Mouse (Mus musculus) intestine, embryonic 16.5 days (tissue): Measurements from ENCODE around the gene Mettl16. TPM values are rescaled to one million over a fixed set of nuclear protein-coding genes. Genes with fewer than 3 reads are reported as not detected.

ENCODE experiments used
- ATAC-seq: fragments of 200-750 bp; cut with Nextera tagmentation; 2 replicates; pipeline ENCODE4 v1.8.0; 2017; ENCODE audit warnings: moderate TSS enrichment, moderate library complexity
- H3K27ac ChIP-seq: fragments of 300-500 bp; sonication (generic); 2 replicates; pipeline ENCODE4 v1.5.1; 2014; ENCODE audit warnings: mild to moderate bottlenecking, low read length
- H3K27me3 ChIP-seq: fragments of 300-500 bp; sonication (generic); replicated peaks from 2 replicates; pipeline ENCODE4 v1.6.1; 2014; ENCODE audit warnings: low read length, control low read depth, mixed read lengths; ENCODE audit not compliant: control insufficient read depth, insufficient read depth
- H3K36me3 ChIP-seq: fragments of 300-500 bp; sonication (generic); 2 replicates; pipeline ENCODE4 v1.6.1; 2014; ENCODE audit warnings: low read length, control low read depth; ENCODE audit not compliant: control insufficient read depth, insufficient read depth
- H3K4me1 ChIP-seq: fragments of 300-500 bp; sonication (generic); 2 replicates; pipeline ENCODE4 v1.6.1; 2014; ENCODE audit warnings: low read length, control low read depth, mixed read lengths; ENCODE audit not compliant: control insufficient read depth, insufficient read depth
- H3K4me2 ChIP-seq: fragments of 300-500 bp; sonication (generic); 2 replicates; pipeline ENCODE4 v1.6.1; 2014; ENCODE audit warnings: low read depth, low read length, control low read depth
- H3K4me3 ChIP-seq: fragments of 300-500 bp; sonication (generic); 2 replicates; pipeline ENCODE4 v1.5.1; 2014; ENCODE audit warnings: mild to moderate bottlenecking, low read length
- H3K9ac ChIP-seq: fragments of 300-500 bp; sonication (generic); 2 replicates; pipeline ENCODE4 v1.6.1; 2014; ENCODE audit warnings: low read depth, low read length
- H3K9me3 ChIP-seq: fragments of 300-500 bp; sonication (generic); 2 replicates; pipeline ENCODE4 v1.6.1; 2016; ENCODE audit warnings: low read length, control low read depth; ENCODE audit not compliant: control insufficient read depth
- WGBS: fragments of 180-500 bp; shearing (Covaris S2); extraction: QIAGEN DNeasy Blood & Tissue Kit; methylation state at CpG from one replicate; pipeline ENCODE4 v1.1.7; 2014; 5-methylcytosine and 5-hydroxymethylcytosine counted together
- polyA plus RNA-seq: library from polyadenylated mRNA; unstranded; fragments of >200 nt; fragmentation: Nextera tagmentation; extraction: Ambion mirVana; gene quantifications from 2 replicates; pipeline ENCODE4 v1.2.1, GENCODE M21; 2015

The Mettl16 gene
- 36.2 and 41.4 TPM in 2 replicates for polyA plus RNA-seq

GRCm38 (mm10) chr11:74770595-74771207, at the start of gene Mettl16:
Mettl16 (plus strand) TSS chr11:74770830.
- Histone ChIP-seq H3K4me3 (peak within 1 kb of the TSS; percentile 94), H3K4me2 (peak within 1 kb of the TSS; percentile 81), H3K27me3 (no peaks in the 10 kb centered on the region), H3K36me3 (peaks cover 4% of the 10 kb centered on the region; the same call in 1 of the 2 replicates), H3K9me3 (no peaks in the 10 kb centered on the region), H3K9ac (peak within 1 kb of the TSS; percentile 91), H3K4me1 (peaks cover 13% of the 10 kb centered on the region), H3K27ac (peak within 1 kb of the TSS; percentile 92)
- ATAC-seq: peak; percentile 97
- WGBS: under 1% methylated on average over 43 of the region's 43 CpGs

GRCm38 (mm10) chr11:74721141-74721540, 49.5 kb upstream of the Mettl16 start:
- no peak overlapping the region for H3K4me3 ChIP-seq
- H3K4me1 ChIP-seq: peaks cover 6% of the 10 kb centered on the region
- H3K9me3 ChIP-seq: no peaks in the 10 kb centered on the region
- 52% methylated on average over 2 of the region's 2 CpGs for WGBS
- no peaks in the 10 kb centered on the region for H3K27me3 ChIP-seq
- H3K9ac ChIP-seq: no peak overlapping the region
- ATAC-seq: no peak
- no peaks in the 10 kb centered on the region for H3K36me3 ChIP-seq
- H3K27ac ChIP-seq: no peak overlapping the region
- H3K4me2 ChIP-seq: no peak overlapping the region

- peak overlapping the region; percentile 32 for H3K4me3 ChIP-seq
- WGBS: 44% methylated on average over 3 of the region's 3 CpGs
- H3K4me1 ChIP-seq: peaks cover 4% of the 10 kb centered on the region
- no peaks in the 10 kb centered on the region for H3K9me3 ChIP-seq
- no peak for ATAC-seq
- H3K27ac ChIP-seq: no peak overlapping the region
- 0 out of 2 replicates have a peak overlapping the region, but pooled peaks have one; percentile 19 for H3K9ac ChIP-seq
- no peaks in the 10 kb centered on the region for H3K27me3 ChIP-seq
- peak overlapping the region; percentile 56 for H3K4me2 ChIP-seq
- no peaks in the 10 kb centered on the region for H3K36me3 ChIP-seq
Observed at GRCm38 (mm10) chr11:74721971-74722370, 48.7 kb upstream of the Mettl16 start.

- Histone ChIP-seq H3K27ac (peak overlapping the region; percentile 99), H3K4me3 (peak overlapping the region; percentile 90), H3K9ac (peak overlapping the region; percentile 97), H3K9me3 (no peaks in the 10 kb centered on the region), H3K4me2 (peak overlapping the region; percentile 67), H3K36me3 (no peaks in the 10 kb centered on the region), H3K4me1 (peaks cover 4% of the 10 kb centered on the region; the same call in 1 of the 2 replicates), H3K27me3 (no peaks in the 10 kb centered on the region)
- WGBS: under 1% methylated on average over 52 of the region's 75 CpGs
- ATAC-seq: peak; percentile 83
Observed at GRCm38 (mm10) chr11:74723357-74724234, 47.0 kb upstream of the Mettl16 start.

- Histone ChIP-seq H3K4me3 (peak within 1 kb of the TSS; percentile 90), H3K4me2 (peak within 1 kb of the TSS; percentile 67), H3K27ac (peak within 1 kb of the TSS; percentile 99), H3K27me3 (no peaks in the 10 kb centered on the region), H3K4me1 (peaks cover 4% of the 10 kb centered on the region; the same call in 1 of the 2 replicates), H3K9ac (peak within 1 kb of the TSS; percentile 97), H3K9me3 (no peaks in the 10 kb centered on the region), H3K36me3 (no peaks in the 10 kb centered on the region)
- peak; percentile 98 for ATAC-seq
- WGBS: under 1% methylated on average over 56 of the region's 56 CpGs
Observed at GRCm38 (mm10) chr11:74724235-74724791, 46.3 kb upstream of the Mettl16 start, which contains the start of gene Pafah1b1. Pafah1b1 (minus strand) TSS chr11:74724670.

GRCm38 (mm10) chr11:74725181-74725580, 45.4 kb upstream of the Mettl16 start:
- H3K4me3 ChIP-seq: no peak overlapping the region
- H3K27ac ChIP-seq: no peak overlapping the region
- WGBS: 60% methylated on average over 5 of the region's 5 CpGs
- ATAC-seq: no peak
- H3K9ac ChIP-seq: no peak overlapping the region
- no peak overlapping the region for H3K4me2 ChIP-seq
- H3K36me3 ChIP-seq: no peaks in the 10 kb centered on the region
- H3K4me1 ChIP-seq: peaks cover 4% of the 10 kb centered on the region; the same call in 1 of the 2 replicates
- H3K9me3 ChIP-seq: no peaks in the 10 kb centered on the region
- no peaks in the 10 kb centered on the region for H3K27me3 ChIP-seq

GRCm38 (mm10) chr11:74734917-74735316, 35.7 kb upstream of the Mettl16 start:
- no peak overlapping the region for H3K4me3 ChIP-seq
- H3K27ac ChIP-seq: no peak overlapping the region
- no peaks in the 10 kb centered on the region for H3K9me3 ChIP-seq
- no peak overlapping the region for H3K4me2 ChIP-seq
- H3K9ac ChIP-seq: no peak overlapping the region
- no peak for ATAC-seq
- 18% methylated on average over 7 of the region's 7 CpGs for WGBS
- no peaks in the 10 kb centered on the region for H3K27me3 ChIP-seq
- H3K4me1 ChIP-seq: no peaks in the 10 kb centered on the region
- H3K36me3 ChIP-seq: no peaks in the 10 kb centered on the region

- H3K9me3 ChIP-seq: no peaks in the 10 kb centered on the region
Observed at GRCm38 (mm10) chr11:74737861-74738260, 32.8 kb upstream of the Mettl16 start.

GRCm38 (mm10) chr11:74748022-74748421, 22.6 kb upstream of the Mettl16 start:
- no peak for ATAC-seq
- H3K27me3 ChIP-seq: no peaks in the 10 kb centered on the region
- H3K9ac ChIP-seq: no peak overlapping the region
- H3K9me3 ChIP-seq: no peaks in the 10 kb centered on the region
- no peak overlapping the region for H3K4me3 ChIP-seq
- no peaks in the 10 kb centered on the region for H3K36me3 ChIP-seq
- H3K4me1 ChIP-seq: no peaks in the 10 kb centered on the region
- H3K4me2 ChIP-seq: no peak overlapping the region
- 51% methylated on average over 4 of the region's 4 CpGs for WGBS
- H3K27ac ChIP-seq: no peak overlapping the region

More at GRCm38 (mm10) chr11:74737861-74738260, 32.8 kb upstream of the Mettl16 start:
- Histone ChIP-seq H3K27ac (no peak overlapping the region), H3K9ac (no peak overlapping the region), H3K4me2 (no peak overlapping the region), H3K4me1 (no peaks in the 10 kb centered on the region), H3K36me3 (no peaks in the 10 kb centered on the region), H3K4me3 (no peak overlapping the region), H3K27me3 (no peaks in the 10 kb centered on the region)
- no peak for ATAC-seq
- 50% methylated on average over 3 of the region's 3 CpGs for WGBS
